Mouse (Mus musculus): ENCODE measurements at regions not wholly inside any gene's neighbourhood (a gene's known extent, or its start where the extent isn't known, plus 50 kb on each side); places are given as distances from the start of the nearest gene placed in this dataset.

GRCm38 (mm10) chr8:117899892-117900291 lies 98.1 kb upstream of the Mphosph6 start:
- no peak for DNase-seq (ENCODE audit: low spot score in 2 of 2)

GRCm38 (mm10) chr8:117898015-117898414 lies 96.3 kb upstream of the Mphosph6 start:
- DNase-seq (ENCODE audit: low spot score in 2 of 2) = no peak

- no peak for DNase-seq (ENCODE audit: low spot score in 2 of 2)
These were observed 93.1 kb upstream of the Mphosph6 start for GRCm38 (mm10) chr8:117894861-117895260.

GRCm38 (mm10) chr8:117890211-117890610 lies 88.5 kb upstream of the Mphosph6 start:
- DNase-seq (ENCODE audit: low spot score in 2 of 2) = no peak

GRCm38 (mm10) chr8:117881414-117881973 lies 79.8 kb upstream of the Mphosph6 start:
- DNase-seq (ENCODE audit: low spot score in 2 of 2) = no peak

- DNase-seq (ENCODE audit: low spot score in 2 of 2) = no peak
These were observed 78.7 kb upstream of the Mphosph6 start for GRCm38 (mm10) chr8:117880279-117880975.

- no peak for DNase-seq (ENCODE audit: low spot score in 2 of 2)
These were observed 71.9 kb upstream of the Mphosph6 start for GRCm38 (mm10) chr8:117873611-117874010.

- DNase-seq (ENCODE audit: low spot score in 2 of 2) = no peak
These were observed 65.4 kb upstream of the Mphosph6 start for GRCm38 (mm10) chr8:117867138-117867537.

- DNase-seq (ENCODE audit: low spot score in 2 of 2) = no peak
These were observed 63.3 kb upstream of the Mphosph6 start for GRCm38 (mm10) chr8:117865014-117865413.

- DNase-seq (ENCODE audit: low spot score in 2 of 2) = peak in 1 of 2 experiments; percentile 25
These were observed 62.1 kb upstream of the Mphosph6 start for GRCm38 (mm10) chr8:117863837-117864236.

GRCm38 (mm10) chr8:117862318-117862717 lies 60.6 kb upstream of the Mphosph6 start:
- DNase-seq (ENCODE audit: low spot score in 2 of 2) = no peak

GRCm38 (mm10) chr8:117859734-117860133 lies 58.0 kb upstream of the Mphosph6 start:
- DNase-seq (ENCODE audit: low spot score in 2 of 2) = no peak

GRCm38 (mm10) chr8:117859095-117859494 lies 57.4 kb upstream of the Mphosph6 start:
- DNase-seq (ENCODE audit: low spot score in 2 of 2) = no peak

GRCm38 (mm10) chr8:117856121-117856520 lies 54.4 kb upstream of the Mphosph6 start:
- DNase-seq (ENCODE audit: low spot score in 2 of 2) = no peak

GRCm38 (mm10) chr8:117854942-117855491 lies 53.3 kb upstream of the Mphosph6 start:
- no peak for DNase-seq (ENCODE audit: low spot score in 2 of 2)

- DNase-seq (ENCODE audit: low spot score in 2 of 2) = no peak
These were observed 52.6 kb upstream of the Mphosph6 start for GRCm38 (mm10) chr8:117854301-117854700.

- DNase-seq (ENCODE audit: low spot score in 2 of 2) = no peak
These were observed 51.7 kb upstream of the Mphosph6 start for GRCm38 (mm10) chr8:117853408-117853807.

- no peak for DNase-seq (ENCODE audit: low spot score in 2 of 2)
These were observed 50.8 kb upstream of the Mphosph6 start for GRCm38 (mm10) chr8:117852521-117852920.
